Mouse (Mus musculus) CD4-positive helper T cell, adult 2 months (primary cell): ENCODE results near the gene Krt84.
A peak's percentile ranks its signal among the peaks of the same experiment; 100 is the strongest.
"Not testable (repeated sequence)": the region's sequence is repeated elsewhere in the genome, so short reads cannot be mapped to it uniquely, and the experiment has no call there.

Experiments
- DNase-seq: peaks from one replicate; pipeline ENCODE4 v3.0.0-alpha.2; 2012; ENCODE audit warnings: low read depth, missing footprints, low spot score

Gene Krt84

GRCm38 (mm10) chr15:101532720-101533119 is at the start of gene Krt84:
Gene Krt84 (minus strand): TSS chr15:101532820.
- no peak for DNase-seq

GRCm38 (mm10) chr15:101581701-101582100 is 49.1 kb upstream of the Krt84 start:
- DNase-seq, result no peak

- no peak for DNase-seq
Observed at GRCm38 (mm10) chr15:101575506-101575905, 42.9 kb upstream of the Krt84 start.

- DNase-seq, result no peak
Observed at GRCm38 (mm10) chr15:101573796-101574345, 41.3 kb upstream of the Krt84 start, which contains the start of gene Krt75. Gene Krt75 (minus strand): TSS chr15:101573904.

GRCm38 (mm10) chr15:101567780-101568179 is 35.2 kb upstream of the Krt84 start:
- no peak for DNase-seq

- no peak for DNase-seq
Observed at GRCm38 (mm10) chr15:101562850-101563249, 30.2 kb upstream of the Krt84 start, which contains the start of gene Krt90. Gene Krt90 (minus strand): TSS chr15:101562950.

- no peak for DNase-seq
Observed at GRCm38 (mm10) chr15:101558034-101558646, 25.5 kb upstream of the Krt84 start.

- DNase-seq, result no peak
Observed at GRCm38 (mm10) chr15:101553169-101553568, 20.5 kb upstream of the Krt84 start.

GRCm38 (mm10) chr15:101552188-101552587 is 19.6 kb upstream of the Krt84 start:
- no peak for DNase-seq

- DNase-seq, result no peak
Observed at GRCm38 (mm10) chr15:101550567-101550966, 17.9 kb upstream of the Krt84 start, which contains the start of gene Krt82. Gene Krt82 (minus strand): TSS chr15:101550667.

- DNase-seq, result no peak
Observed at GRCm38 (mm10) chr15:101544478-101544877, 11.9 kb upstream of the Krt84 start.

GRCm38 (mm10) chr15:101542543-101542942 is 9.9 kb upstream of the Krt84 start:
- DNase-seq, result no peak

- DNase-seq, result no peak
Observed at GRCm38 (mm10) chr15:101538580-101538900, 5.9 kb upstream of the Krt84 start.

- DNase-seq, result no peak
Observed at GRCm38 (mm10) chr15:101537864-101538579, 5.4 kb upstream of the Krt84 start.

- no peak for DNase-seq
Observed at GRCm38 (mm10) chr15:101536054-101536850, 3.6 kb upstream of the Krt84 start.

- no peak for DNase-seq
Observed at GRCm38 (mm10) chr15:101522556-101523232, 9.9 kb downstream of the Krt84 start.

GRCm38 (mm10) chr15:101519792-101520191 is 12.8 kb downstream of the Krt84 start:
- peak; percentile 37 for DNase-seq

- not testable (repeated sequence) for DNase-seq
Observed at GRCm38 (mm10) chr15:101517161-101517560, 15.5 kb downstream of the Krt84 start, which contains the start of gene Gm49425. Gene Gm49425 (minus strand): TSS chr15:101517261.

- no peak for DNase-seq
Observed at GRCm38 (mm10) chr15:101508247-101508646, 24.4 kb downstream of the Krt84 start.

- no peak for DNase-seq
Observed at GRCm38 (mm10) chr15:101506896-101507758, 25.5 kb downstream of the Krt84 start.
